Mouse (Mus musculus) heart, adult 2 months (tissue): ENCODE measurements at regions not wholly inside any gene's neighbourhood (a gene's known extent, or its start where the extent isn't known, plus 50 kb on each side); places are given as distances from the start of the nearest gene placed in this dataset.

Experiments
- DNase-seq, 2 experiments: peaks; one replicate each; pipeline ENCODE4 v3.0.0; 2021
- H3K27ac ChIP-seq: fragments of 200-600 bp; 2 replicates; pipeline ENCODE4 v1.8.1; 2022
- H3K27me3 ChIP-seq: fragments of 200-500 bp; 2 replicates; pipeline ENCODE4 v1.6.1; 2012; ENCODE audit warnings: mild to moderate bottlenecking, low read length, inconsistent platforms, mixed read lengths; ENCODE audit not compliant: control insufficient read depth, insufficient read depth
- H3K36me3 ChIP-seq: fragments of 200-500 bp; 2 replicates; pipeline ENCODE4 v1.6.1; 2012; ENCODE audit warnings: low read length, inconsistent platforms; ENCODE audit not compliant: control insufficient read depth, insufficient read depth
- H3K4me1 ChIP-seq: fragments of 200-500 bp; 2 replicates; pipeline ENCODE4 v1.6.1; 2011; ENCODE audit warnings: low read length; ENCODE audit not compliant: control insufficient read depth, insufficient read depth
- H3K4me3 ChIP-seq: fragments of 200-600 bp; 2 replicates; pipeline ENCODE4 v1.8.1; 2022
- H3K79me2 ChIP-seq: fragments of 200-500 bp; replicated peaks from 2 replicates; pipeline ENCODE4 v1.6.1; 2012; ENCODE audit warnings: mild to moderate bottlenecking, inconsistent platforms, low read length, moderate library complexity, mixed read lengths; ENCODE audit not compliant: control insufficient read depth, insufficient read depth
- H3K9ac ChIP-seq: fragments of 200-500 bp; 2 replicates; pipeline ENCODE4 v1.6.1; 2012; ENCODE audit warnings: low read depth, mild to moderate bottlenecking, control low read depth, inconsistent platforms, low read length, mixed read lengths
- CTCF ChIP-seq: fragments of 200-600 bp; IDR thresholded peaks from 2 replicates; pipeline ENCODE4 v1.8.1; 2022; ENCODE audit warnings: antibody characterized with exemption, mild to moderate bottlenecking, moderate library complexity
- EP300 ChIP-seq: fragments of 200-500 bp; IDR thresholded peaks from 2 replicates; pipeline ENCODE4 v1.6.1; 2011; ENCODE audit warnings: low read depth, low read length, control low read depth; ENCODE audit not compliant: insufficient read depth
- POLR2A ChIP-seq: fragments of 200-500 bp; IDR thresholded peaks from 2 replicates; pipeline ENCODE4 v1.6.1; 2011; ENCODE audit warnings: mild to moderate bottlenecking, low read depth, low read length, control low read depth; ENCODE audit not compliant: insufficient read depth
- WGBS: fragments of 180-500 bp; shearing (Covaris S2); methylation state at CpG from one replicate; pipeline ENCODE4 v1.1.7; 2018; 5-methylcytosine and 5-hydroxymethylcytosine counted together
- intact Hi-C: fragments of 180-260 bp; cut with DNase I; formaldehyde crosslinking; loops from one replicate; pipeline ENCODE4 v1.15.1; 2025

- no peak overlapping the region for H3K27ac ChIP-seq
- H3K27me3 ChIP-seq: no peaks in the 10 kb centered on the region
- H3K79me2 ChIP-seq: no peaks in the 10 kb centered on the region
- no peak for DNase-seq
- no peak overlapping the region for H3K9ac ChIP-seq
- 82% methylated on average over 2 of the region's 2 CpGs for WGBS
- TF ChIP-seq EP300 (no peak), POLR2A (no peak), CTCF (no peak)
- intact Hi-C loops: no loop called here
- H3K36me3 ChIP-seq: no peaks in the 10 kb centered on the region
- H3K4me3 ChIP-seq: no peak overlapping the region
- H3K4me1 ChIP-seq: peaks cover 2% of the 10 kb centered on the region; the same call in 1 of the 2 replicates
Observed at GRCm38 (mm10) chr6:51286836-51287235, 145.6 kb upstream of the Nfe2l3 start.

GRCm38 (mm10) chr6:51287383-51287782, 145.1 kb upstream of the Nfe2l3 start:
- 78% methylated on average over 2 of the region's 2 CpGs for WGBS
- H3K27ac ChIP-seq: no peak overlapping the region
- H3K9ac ChIP-seq: no peak overlapping the region
- TF ChIP-seq EP300 (no peak), POLR2A (no peak), CTCF (no peak)
- H3K27me3 ChIP-seq: no peaks in the 10 kb centered on the region
- intact Hi-C loops: no loop called here
- H3K36me3 ChIP-seq: no peaks in the 10 kb centered on the region
- H3K4me1 ChIP-seq: peaks cover 2% of the 10 kb centered on the region; the same call in 1 of the 2 replicates
- no peak for DNase-seq
- H3K79me2 ChIP-seq: no peaks in the 10 kb centered on the region
- no peak overlapping the region for H3K4me3 ChIP-seq

GRCm38 (mm10) chr6:51287807-51288206, 144.7 kb upstream of the Nfe2l3 start:
- H3K27me3 ChIP-seq: no peaks in the 10 kb centered on the region
- no peaks in the 10 kb centered on the region for H3K36me3 ChIP-seq
- no peaks in the 10 kb centered on the region for H3K79me2 ChIP-seq
- no peak for TF ChIP-seq POLR2A
- no peak for TF ChIP-seq EP300
- no peak for TF ChIP-seq CTCF
- intact Hi-C loops: no loop called here
- DNase-seq: no peak
- 63% methylated on average over 6 of the region's 6 CpGs for WGBS
- H3K9ac ChIP-seq: no peak overlapping the region
- no peak overlapping the region for H3K4me3 ChIP-seq
- peaks cover 2% of the 10 kb centered on the region; the same call in 1 of the 2 replicates for H3K4me1 ChIP-seq
- no peak overlapping the region for H3K27ac ChIP-seq

- Histone ChIP-seq H3K9ac (no peak overlapping the region), H3K27me3 (no peaks in the 10 kb centered on the region), H3K4me1 (peaks cover 2% of the 10 kb centered on the region; the same call in 1 of the 2 replicates), H3K4me3 (no peak overlapping the region), H3K27ac (no peak overlapping the region), H3K36me3 (no peaks in the 10 kb centered on the region), H3K79me2 (no peaks in the 10 kb centered on the region)
- intact Hi-C loops: no loop called here
- no peak for TF ChIP-seq CTCF
- TF ChIP-seq EP300: no peak
- TF ChIP-seq POLR2A: no peak
- DNase-seq: no peak
- 77% methylated on average over 7 of the region's 7 CpGs for WGBS
Observed at GRCm38 (mm10) chr6:51288306-51289066, 144.0 kb upstream of the Nfe2l3 start.

- Histone ChIP-seq H3K4me1 (peaks cover 2% of the 10 kb centered on the region; the same call in 1 of the 2 replicates), H3K27me3 (no peaks in the 10 kb centered on the region), H3K27ac (no peak overlapping the region), H3K4me3 (no peak overlapping the region), H3K79me2 (no peaks in the 10 kb centered on the region), H3K9ac (no peak overlapping the region), H3K36me3 (no peaks in the 10 kb centered on the region)
- no peak for TF ChIP-seq EP300
- TF ChIP-seq POLR2A: no peak
- TF ChIP-seq CTCF: no peak
- 71% methylated on average over 6 of the region's 6 CpGs for WGBS
- DNase-seq: no peak
- intact Hi-C loops: no loop called here
Observed at GRCm38 (mm10) chr6:51289067-51289725, 143.3 kb upstream of the Nfe2l3 start.
